Mouse (Mus musculus) embryo, embryonic 10.5 days (tissue): ENCODE measurements at regions not wholly inside any gene's neighbourhood (a gene's known extent, or its start where the extent isn't known, plus 50 kb on each side); places are given as distances from the start of the nearest gene placed in this dataset.
A peak's percentile ranks its signal among the peaks of the same experiment; 100 is the strongest.

Source experiments
- DNase-seq: peaks from one replicate; pipeline ENCODE4 v3.0.0-alpha.2; 2015; ENCODE audit warnings: low spot score

GRCm38 (mm10) chr1:155041592-155041991, 57.8 kb downstream of the Ier5 start:
- no peak for DNase-seq

GRCm38 (mm10) chr1:155040939-155041371, 58.5 kb downstream of the Ier5 start:
- peak; percentile 65 for DNase-seq

- DNase-seq = no peak
These were observed 59.2 kb downstream of the Ier5 start for GRCm38 (mm10) chr1:155040086-155040726.

- no peak for DNase-seq
These were observed 60.5 kb downstream of the Ier5 start for GRCm38 (mm10) chr1:155038631-155039625.

- no peak for DNase-seq
These were observed 62.0 kb downstream of the Ier5 start for GRCm38 (mm10) chr1:155037479-155037878.

GRCm38 (mm10) chr1:155030908-155031307, 68.5 kb downstream of the Ier5 start:
- DNase-seq = peak; percentile 65

GRCm38 (mm10) chr1:155029195-155029879, 70.1 kb downstream of the Ier5 start:
- no peak for DNase-seq

GRCm38 (mm10) chr1:155028735-155029134, 70.7 kb downstream of the Ier5 start:
- no peak for DNase-seq

GRCm38 (mm10) chr1:155028147-155028546, 71.3 kb downstream of the Ier5 start:
- no peak for DNase-seq

GRCm38 (mm10) chr1:155027583-155027982, 71.9 kb downstream of the Ier5 start:
- peak; percentile 72 for DNase-seq

GRCm38 (mm10) chr1:155025862-155026478, 73.5 kb downstream of the Ier5 start:
- peak; percentile 94 for DNase-seq

GRCm38 (mm10) chr1:155023324-155023723, 76.1 kb downstream of the Ier5 start:
- no peak for DNase-seq

- DNase-seq = no peak
These were observed 83.8 kb downstream of the Ier5 start for GRCm38 (mm10) chr1:155015669-155016068.

GRCm38 (mm10) chr1:155014944-155015343, 84.5 kb downstream of the Ier5 start:
- no peak for DNase-seq

GRCm38 (mm10) chr1:155013784-155014183, 85.7 kb downstream of the Ier5 start:
- DNase-seq = no peak

- no peak for DNase-seq
These were observed 86.1 kb downstream of the Ier5 start for GRCm38 (mm10) chr1:155013361-155013760.

GRCm38 (mm10) chr1:155006539-155007486, 92.6 kb downstream of the Ier5 start:
- DNase-seq = peak; percentile 91

- no peak for DNase-seq
These were observed 93.3 kb downstream of the Ier5 start for GRCm38 (mm10) chr1:155006099-155006498.

GRCm38 (mm10) chr1:155000301-155000700, 99.1 kb downstream of the Ier5 start:
- no peak for DNase-seq

GRCm38 (mm10) chr1:154999501-155000131, 99.8 kb downstream of the Ier5 start:
- no peak for DNase-seq
